Mouse (Mus musculus): ENCODE measurements around the gene Ercc1. TPM values are rescaled to one million over a fixed set of nuclear protein-coding genes. Genes with fewer than 3 reads are reported as not detected.
A peak's percentile ranks its signal among the peaks of the same experiment; 100 is the strongest.

The Ercc1 gene
- polyA plus RNA-seq, 1 experiment from 2014 or later: 14.0 TPM

GRCm38 (mm10) chr7:19402535-19403112 is 58.0 kb downstream of the Ercc1 start:
- H3K4me1 ChIP-seq (replicated peaks): peaks cover 27% of the 10 kb centered on the region
- peaks cover 76% of the 10 kb centered on the region for H3K27me3 ChIP-seq
- no peak overlapping the region for H3K9ac ChIP-seq
- no peak for ATAC-seq (ENCODE audit: insufficient read depth)
- H3K4me3 ChIP-seq (replicated peaks): no peak overlapping the region
- WGBS (ENCODE audit: insufficient replicate concordance): 59% methylated on average over 9 of the region's 9 CpGs
- H3K36me3 ChIP-seq (replicated peaks): no peaks in the 10 kb centered on the region
- no peaks in the 10 kb centered on the region; the same call in 1 of the 2 replicates for H3K9me3 ChIP-seq (replicated peaks)
- H3K4me2 ChIP-seq: no peak overlapping the region
- no peak overlapping the region for H3K27ac ChIP-seq (replicated peaks)

- Histone ChIP-seq H3K9ac (peak within 1 kb of the TSS; percentile 15; the same call in 1 of the 2 replicates), H3K27me3 (peaks cover 79% of the 10 kb centered on the region)
- under 1% methylated on average over 62 of the region's 62 CpGs for WGBS (ENCODE audit: insufficient replicate concordance)
Observed at GRCm38 (mm10) chr7:19403731-19404296, 59.2 kb downstream of the Ercc1 start, which contains the start of gene Klc3. Gene Klc3, minus strand, starts transcription at chr7:19404104.

GRCm38 (mm10) chr7:19404476-19404875 is 59.9 kb downstream of the Ercc1 start, which contains the start of gene Ckm:
Gene Ckm, plus strand, starts transcription at chr7:19404776.
- Histone ChIP-seq H3K36me3 (replicated peaks) (no peaks in the 10 kb centered on the region), H3K4me1 (replicated peaks) (peaks cover 23% of the 10 kb centered on the region), H3K9me3 (replicated peaks) (no peaks in the 10 kb centered on the region; the same call in 1 of the 2 replicates), H3K4me2 (peak within 1 kb of the TSS; percentile 81), H3K9ac (peak within 1 kb of the TSS; percentile 15; the same call in 1 of the 2 replicates), H3K27me3 (peaks cover 72% of the 10 kb centered on the region), H3K4me3 (replicated peaks) (peak within 1 kb of the TSS; percentile 55), H3K27ac (replicated peaks) (no peak within 1 kb of the TSS)
- 40% methylated on average over 7 of the region's 7 CpGs for WGBS (ENCODE audit: insufficient replicate concordance)
- ATAC-seq (ENCODE audit: insufficient read depth): no peak

More at GRCm38 (mm10) chr7:19403731-19404296, 59.2 kb downstream of the Ercc1 start, which contains the start of gene Klc3:
- Histone ChIP-seq H3K4me3 (replicated peaks) (peak within 1 kb of the TSS; percentile 55), H3K36me3 (replicated peaks) (no peaks in the 10 kb centered on the region), H3K4me2 (peak within 1 kb of the TSS; percentile 81), H3K4me1 (replicated peaks) (peaks cover 27% of the 10 kb centered on the region), H3K9me3 (replicated peaks) (no peaks in the 10 kb centered on the region; the same call in 1 of the 2 replicates), H3K27ac (replicated peaks) (no peak within 1 kb of the TSS)
- ATAC-seq (ENCODE audit: insufficient read depth): peak; percentile 65

- H3K9ac ChIP-seq: no peak overlapping the region
- peak; percentile 30; the same call in 1 of the 2 replicates for ATAC-seq (ENCODE audit: insufficient read depth)
- H3K36me3 ChIP-seq (replicated peaks): no peaks in the 10 kb centered on the region
- no peak overlapping the region for H3K4me3 ChIP-seq (replicated peaks)
- peaks cover 18% of the 10 kb centered on the region for H3K4me1 ChIP-seq (replicated peaks)
- peaks cover 72% of the 10 kb centered on the region for H3K27me3 ChIP-seq
- peak overlapping the region; percentile 49 for H3K4me2 ChIP-seq
- H3K9me3 ChIP-seq (replicated peaks): no peaks in the 10 kb centered on the region; the same call in 1 of the 2 replicates
- WGBS (ENCODE audit: insufficient replicate concordance): 2% methylated on average over 19 of the region's 19 CpGs
- no peak overlapping the region for H3K27ac ChIP-seq (replicated peaks)
Observed at GRCm38 (mm10) chr7:19405417-19405816, 60.8 kb downstream of the Ercc1 start.

MicroRNAs encoded within 50 kb of the gene (microRNA counts, 519-probe panel; counts per million panel counts)
- microRNA mmu-miR-343: not detected

Small RNA genes lying within 50 kb of the gene (microRNA-seq; reads per million reads assigned to microRNA genes)
- not detected for gene Mir343

Other genes with a start within 250 kb of the Ercc1 start
- 0.14 and 0.17 TPM in 2 replicates for gene Gm4969, start 226.4 kb upstream of the Ercc1 start, polyA plus RNA-seq (2015; fragmentation: Nextera tagmentation; extraction: Ambion mirVana)
- 5.1 TPM in 2 replicates for gene Fbxo46, start 224.9 kb upstream of the Ercc1 start, polyA plus RNA-seq (2015; fragmentation: Nextera tagmentation; extraction: Ambion mirVana)
- 4.1 and 4.6 TPM in 2 replicates for gene Qpctl, start 195.5 kb upstream of the Ercc1 start, polyA plus RNA-seq (2015; fragmentation: Nextera tagmentation; extraction: Ambion mirVana)
- 52.8 and 55.6 TPM in 2 replicates for gene Snrpd2, start 195.1 kb upstream of the Ercc1 start, polyA plus RNA-seq (2015; fragmentation: Nextera tagmentation; extraction: Ambion mirVana)
- 0.36 and 1.0 TPM in 2 replicates for gene Gipr, start 178.7 kb upstream of the Ercc1 start, polyA plus RNA-seq (2015; fragmentation: Nextera tagmentation; extraction: Ambion mirVana)
- 3.9 and 4.2 TPM in 2 replicates for gene Eml2, start 168.4 kb upstream of the Ercc1 start, polyA plus RNA-seq (2015; fragmentation: Nextera tagmentation; extraction: Ambion mirVana)
- 0.50 TPM in 2 replicates for gene Gpr4, start 132.2 kb upstream of the Ercc1 start, polyA plus RNA-seq (2015; fragmentation: Nextera tagmentation; extraction: Ambion mirVana)
- gene Opa3, start 116.4 kb upstream of the Ercc1 start, polyA plus RNA-seq (2015; fragmentation: Nextera tagmentation; extraction: Ambion mirVana): 15.3 and 16.0 TPM in 2 replicates
- 41.2 and 42.4 TPM in 2 replicates for gene Vasp, start 73.0 kb upstream of the Ercc1 start, polyA plus RNA-seq (2015; fragmentation: Nextera tagmentation; extraction: Ambion mirVana)
- gene Ppm1n, start 64.7 kb upstream of the Ercc1 start, polyA plus RNA-seq (2015; fragmentation: Nextera tagmentation; extraction: Ambion mirVana): 0.05 TPM in 1 of 2 replicates, not detected in the other
- gene Rtn2, start 62.2 kb upstream of the Ercc1 start, polyA plus RNA-seq (2015; fragmentation: Nextera tagmentation; extraction: Ambion mirVana): 3.9 and 5.2 TPM in 2 replicates
- gene Fosb, start 34.7 kb upstream of the Ercc1 start, polyA plus RNA-seq (2015; fragmentation: Nextera tagmentation; extraction: Ambion mirVana): 0.03 TPM in 1 of 2 replicates, not detected in the other
- 7.9 and 8.1 TPM in 2 replicates for gene Cd3eap, start 14.7 kb downstream of the Ercc1 start, polyA plus RNA-seq (2015; fragmentation: Nextera tagmentation; extraction: Ambion mirVana)
- 0.94 and 1.5 TPM in 2 replicates for gene Ppp1r13l, start 15.0 kb downstream of the Ercc1 start, polyA plus RNA-seq (2015; fragmentation: Nextera tagmentation; extraction: Ambion mirVana)
- gene Ercc2, start 37.2 kb downstream of the Ercc1 start, polyA plus RNA-seq (2015; fragmentation: Nextera tagmentation; extraction: Ambion mirVana): 6.2 and 7.5 TPM in 2 replicates
- gene Klc3, start 59.3 kb downstream of the Ercc1 start, polyA plus RNA-seq (2015; fragmentation: Nextera tagmentation; extraction: Ambion mirVana): 0.46 and 0.84 TPM in 2 replicates
- 32.2 and 49.9 TPM in 2 replicates for gene Ckm, start 60.0 kb downstream of the Ercc1 start, polyA plus RNA-seq (2015; fragmentation: Nextera tagmentation; extraction: Ambion mirVana)
- gene Mark4, start 114.0 kb downstream of the Ercc1 start, polyA plus RNA-seq (2015; fragmentation: Nextera tagmentation; extraction: Ambion mirVana): 1.2 and 1.6 TPM in 2 replicates
- 0.85 and 1.2 TPM in 2 replicates for gene Exoc3l2, start 118.6 kb downstream of the Ercc1 start, polyA plus RNA-seq (2015; fragmentation: Nextera tagmentation; extraction: Ambion mirVana)
- 0.79 and 1.1 TPM in 2 replicates for gene Bloc1s3, start 163.6 kb downstream of the Ercc1 start, polyA plus RNA-seq (2015; fragmentation: Nextera tagmentation; extraction: Ambion mirVana)
- 41.2 and 42.0 TPM in 2 replicates for gene Trappc6a, start 163.6 kb downstream of the Ercc1 start, polyA plus RNA-seq (2015; fragmentation: Nextera tagmentation; extraction: Ambion mirVana)
- not detected in 2 replicates for gene Nkpd1, start 173.1 kb downstream of the Ercc1 start, polyA plus RNA-seq (2015; fragmentation: Nextera tagmentation; extraction: Ambion mirVana)
- 10.2 and 15.7 TPM in 2 replicates for gene Ppp1r37, start 218.3 kb downstream of the Ercc1 start, polyA plus RNA-seq (2015; fragmentation: Nextera tagmentation; extraction: Ambion mirVana)
- 0.60 and 0.81 TPM in 2 replicates for gene Zfp296, start 232.5 kb downstream of the Ercc1 start, polyA plus RNA-seq (2015; fragmentation: Nextera tagmentation; extraction: Ambion mirVana)
- 79.6 and 90.9 TPM in 2 replicates for gene Gemin7, start 232.8 kb downstream of the Ercc1 start, polyA plus RNA-seq (2015; fragmentation: Nextera tagmentation; extraction: Ambion mirVana)